Mouse (Mus musculus): ENCODE data around the gene T. TPM values are rescaled to one million over a fixed set of nuclear protein-coding genes. Genes with fewer than 3 reads are reported as not detected.

T gene
- 0.23 TPM in 1 of 2 replicates, not detected in the other for polyA plus RNA-seq (2015; fragmentation: Nextera tagmentation; extraction: Ambion mirVana)

DNA sequence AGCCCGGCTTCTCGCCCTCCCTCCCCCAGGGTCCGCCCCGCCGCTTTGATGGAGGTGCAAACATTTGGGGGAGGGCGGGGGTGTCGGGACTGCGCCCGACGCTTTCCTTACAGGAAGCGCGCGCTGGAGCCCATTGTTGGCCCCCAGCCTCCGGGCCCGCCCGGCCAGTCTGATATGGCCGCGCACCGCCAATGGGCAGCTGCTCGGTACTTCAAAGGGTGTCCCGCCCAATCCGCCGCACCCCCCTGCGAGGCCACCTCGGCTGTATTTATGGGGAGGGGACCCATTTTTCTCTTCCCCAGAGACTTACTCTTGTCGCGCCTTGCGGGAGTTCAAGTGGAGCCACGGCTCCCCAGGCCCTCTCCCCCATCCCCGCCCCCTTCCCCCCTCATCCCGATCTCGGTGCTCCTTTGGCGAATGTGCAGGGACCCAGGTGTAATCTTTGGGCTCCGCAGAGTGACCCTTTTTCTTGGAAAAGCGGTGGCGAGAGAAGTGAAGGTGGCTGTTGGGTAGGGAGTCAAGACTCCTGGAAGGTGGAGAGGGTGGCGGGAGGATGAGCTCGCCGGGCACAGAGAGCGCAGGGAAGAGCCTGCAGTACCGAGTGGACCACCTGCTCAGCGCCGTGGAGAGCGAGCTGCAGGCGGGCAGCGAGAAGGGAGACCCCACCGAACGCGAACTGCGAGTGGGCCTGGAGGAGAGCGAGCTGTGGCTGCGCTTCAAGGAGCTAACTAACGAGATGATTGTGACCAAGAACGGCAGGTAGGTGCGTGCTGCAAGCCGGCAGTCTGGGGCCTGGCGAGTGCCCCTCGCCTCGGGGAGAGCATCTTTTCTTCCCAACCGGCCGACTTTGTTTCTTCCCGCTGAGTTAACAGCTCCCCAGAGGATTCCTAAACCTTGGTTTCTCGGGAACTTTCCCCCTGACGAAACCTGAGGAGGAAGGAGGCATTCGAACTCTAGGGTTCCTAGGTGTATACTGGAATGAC, at the start of gene T:
Gene T (plus strand): TSS at position 446 of the 983 bp plus-strand sequence.

Other genes with a start within 250 kb of the T start
- 0.13 TPM in 1 of 2 replicates, not detected in the other for gene Ccr6, start 198.4 kb upstream of the T start, polyA plus RNA-seq (2015; fragmentation: Nextera tagmentation; extraction: Ambion mirVana)
- 553 and 568 TPM in 2 replicates for gene Mpc1, start 151.5 kb upstream of the T start, polyA plus RNA-seq (2015; fragmentation: Nextera tagmentation; extraction: Ambion mirVana)
- gene Sft2d1, start 123.3 kb upstream of the T start, polyA plus RNA-seq (2015; fragmentation: Nextera tagmentation; extraction: Ambion mirVana) = 45.4 and 54.9 TPM in 2 replicates
- gene Prr18, start 97.0 kb upstream of the T start, polyA plus RNA-seq (2015; fragmentation: Nextera tagmentation; extraction: Ambion mirVana) = not detected in 2 replicates
- gene T2, start 78.4 kb upstream of the T start, polyA plus RNA-seq (2015; fragmentation: Nextera tagmentation; extraction: Ambion mirVana) = not detected in 2 replicates
- gene Pde10a, start 90.9 kb downstream of the T start, polyA plus RNA-seq (2015; fragmentation: Nextera tagmentation; extraction: Ambion mirVana) = 0.96 and 1.6 TPM in 2 replicates
- not detected in 2 replicates for gene Gm17087, start 132.5 kb downstream of the T start, polyA plus RNA-seq (2015; fragmentation: Nextera tagmentation; extraction: Ambion mirVana)

Measured in skeletal muscle tissue, postnatal 0 days (tissue).